Mouse (Mus musculus) fat pad, adult 2 months (tissue): Measurements from ENCODE around the gene Cst6.
A peak's percentile ranks its signal among the peaks of the same experiment; 100 is the strongest.
"Not testable (repeated sequence)": the region's sequence is repeated elsewhere in the genome, so short reads cannot be mapped to it uniquely, and the experiment has no call there.

Experiments
- DNase-seq: peaks from one replicate; pipeline ENCODE4 v3.0.0-alpha.2; 2011; ENCODE audit warnings: low read depth, low spot score; ENCODE audit errors: extremely low read depth

The Cst6 gene

DNA sequence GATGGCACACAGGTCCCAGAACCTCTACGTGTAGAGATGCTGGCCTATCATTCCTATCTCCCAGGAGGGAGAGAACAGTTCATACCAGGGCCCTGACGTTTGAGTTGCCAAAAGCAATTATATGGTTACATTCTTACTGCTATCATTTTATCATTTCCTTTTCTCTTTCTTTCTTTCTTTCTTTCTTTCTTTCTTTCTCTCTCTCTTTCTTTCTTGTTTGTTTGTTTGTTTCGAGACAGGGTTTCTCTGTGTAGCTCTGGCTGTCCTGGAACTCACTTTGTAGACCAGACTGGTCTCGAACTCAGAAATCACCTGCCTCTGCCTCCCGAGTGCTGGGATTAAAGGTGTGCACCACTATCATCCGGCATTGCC lies at the start of gene Cst6:
Gene Cst6 (minus strand): TSS at position 73 of the 372 bp plus-strand sequence.
- DNase-seq, result not testable (repeated sequence)

- no peak for DNase-seq
These were observed 46.0 kb upstream of the Cst6 start for GRCm38 (mm10) chr19:5395371-5395770.

GRCm38 (mm10) chr19:5394168-5394567 lies 44.8 kb upstream of the Cst6 start:
- no peak for DNase-seq

DNA sequence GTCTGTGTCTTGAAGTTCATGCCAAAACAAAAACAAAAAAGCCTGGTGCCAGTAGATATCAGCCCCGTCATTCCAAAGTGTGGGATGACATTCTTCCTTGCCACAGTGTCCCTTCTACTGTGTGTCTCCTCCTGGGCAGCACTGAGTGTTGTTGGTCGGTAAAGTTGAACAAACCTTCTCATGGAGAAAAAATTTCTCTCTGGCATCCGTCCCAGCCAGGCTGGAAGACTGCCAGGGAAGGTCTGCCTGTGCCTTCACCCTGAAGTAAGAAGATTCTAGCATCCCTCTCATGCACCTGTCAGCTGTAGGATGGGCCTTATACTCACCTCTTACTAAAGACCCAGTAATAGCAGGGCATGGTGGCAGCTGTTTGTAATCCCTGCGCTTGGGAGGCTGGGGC lies 43.5 kb upstream of the Cst6 start:
- no peak for DNase-seq

DNA sequence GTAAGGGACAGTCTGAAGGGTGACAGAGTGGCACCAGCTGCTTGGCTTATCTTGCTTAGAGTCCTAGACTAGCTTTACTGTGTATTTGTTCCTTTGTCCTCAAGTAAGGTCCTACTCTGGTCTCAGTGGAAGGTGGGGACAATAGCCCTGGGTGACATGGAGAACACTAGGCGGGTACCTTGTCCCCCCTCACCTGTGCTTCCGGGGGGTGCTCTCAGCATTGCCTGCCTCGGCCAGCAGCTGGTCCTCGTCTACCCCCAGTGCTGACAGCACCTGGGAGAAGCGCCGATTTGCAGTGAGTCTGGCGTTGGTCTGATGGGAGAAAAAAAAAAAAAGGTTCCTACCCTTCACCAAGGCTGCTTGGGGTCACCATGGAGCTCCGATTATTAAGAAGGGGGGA lies 41.0 kb upstream of the Cst6 start:
- DNase-seq, result no peak

GRCm38 (mm10) chr19:5389647-5390046 lies 40.3 kb upstream of the Cst6 start:
- no peak for DNase-seq

DNA sequence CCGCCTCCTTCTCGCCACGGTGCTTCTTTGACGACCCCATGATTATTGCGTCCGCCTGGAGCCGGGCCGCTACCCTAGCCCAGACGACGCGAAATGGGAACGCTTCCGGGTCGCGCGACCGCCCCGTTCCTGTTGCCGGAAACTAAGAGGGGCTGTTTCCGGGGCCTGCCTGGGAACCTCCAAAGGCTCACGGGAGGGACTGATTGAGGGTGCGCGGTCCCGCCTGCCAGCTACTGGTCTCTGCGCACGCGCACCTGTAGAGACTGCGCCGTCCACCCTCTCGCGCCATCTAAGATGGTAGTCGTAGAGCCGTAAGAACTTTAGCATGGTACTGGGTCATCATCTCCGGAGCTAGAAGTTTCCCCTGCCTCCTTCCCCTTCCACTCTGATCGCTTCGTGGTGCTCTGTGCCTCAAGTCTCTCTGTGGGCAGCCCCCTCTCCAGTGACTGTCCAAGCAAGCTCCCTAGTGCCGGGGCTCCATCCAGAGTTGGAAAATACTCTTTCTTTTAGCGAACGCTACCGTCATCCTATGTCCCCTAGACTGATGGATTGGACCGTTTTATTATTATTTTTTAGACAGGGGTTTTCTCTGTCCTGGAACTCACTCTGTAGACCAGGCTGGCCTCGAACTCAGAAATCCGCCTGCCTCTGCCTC lies 39.3 kb upstream of the Cst6 start, which contains the start of gene Sart1:
Gene Sart1 (minus strand): TSS at position 116 of the 655 bp plus-strand sequence.
- DNase-seq, result peak; percentile 51

GRCm38 (mm10) chr19:5388011-5388441 lies 38.7 kb upstream of the Cst6 start:
- no peak for DNase-seq

GRCm38 (mm10) chr19:5384715-5385114 lies 35.3 kb upstream of the Cst6 start:
- no peak for DNase-seq

DNA sequence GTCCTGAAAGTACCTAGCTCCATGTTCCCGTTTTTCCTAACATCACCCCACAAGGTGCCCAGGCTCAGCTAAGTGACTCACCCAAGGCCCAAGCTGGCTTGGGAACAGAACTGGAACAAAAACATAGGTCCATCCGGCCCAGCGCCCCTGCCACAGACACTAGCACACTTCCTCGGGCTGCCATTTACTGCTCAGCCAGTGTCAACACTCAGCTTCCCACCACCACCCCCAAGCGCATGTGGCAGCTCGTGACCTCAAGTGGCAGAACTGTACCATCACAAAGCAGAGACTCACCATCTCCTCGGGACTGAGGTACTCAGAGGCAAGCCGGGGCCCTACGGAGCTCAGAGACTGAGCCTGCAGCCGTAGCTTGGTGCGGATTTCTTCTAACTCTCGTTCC lies 34.0 kb upstream of the Cst6 start:
- DNase-seq, result no peak

GRCm38 (mm10) chr19:5377446-5377845 lies 28.1 kb upstream of the Cst6 start:
- no peak for DNase-seq

- no peak for DNase-seq
These were observed 25.4 kb upstream of the Cst6 start for GRCm38 (mm10) chr19:5374748-5375147.

DNA sequence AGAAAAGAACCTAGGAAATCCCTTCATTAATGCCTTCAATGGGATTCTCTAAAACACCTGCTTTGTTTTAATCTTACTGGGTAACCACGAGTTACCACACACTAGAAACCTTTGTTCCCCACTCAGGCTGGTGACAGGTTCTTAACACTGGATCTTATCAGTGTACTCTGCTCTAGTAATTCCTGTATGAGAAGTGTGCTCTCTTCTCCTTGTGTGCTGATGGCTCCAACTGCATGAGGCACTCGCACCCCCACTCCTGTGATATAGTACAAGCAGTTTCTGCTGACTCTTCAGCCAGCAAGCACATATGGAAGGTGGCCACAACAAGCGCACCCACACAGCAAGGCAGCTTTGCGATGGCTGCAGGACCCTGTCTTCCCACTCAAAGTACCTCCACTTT lies 24.8 kb upstream of the Cst6 start:
- no peak for DNase-seq

DNA sequence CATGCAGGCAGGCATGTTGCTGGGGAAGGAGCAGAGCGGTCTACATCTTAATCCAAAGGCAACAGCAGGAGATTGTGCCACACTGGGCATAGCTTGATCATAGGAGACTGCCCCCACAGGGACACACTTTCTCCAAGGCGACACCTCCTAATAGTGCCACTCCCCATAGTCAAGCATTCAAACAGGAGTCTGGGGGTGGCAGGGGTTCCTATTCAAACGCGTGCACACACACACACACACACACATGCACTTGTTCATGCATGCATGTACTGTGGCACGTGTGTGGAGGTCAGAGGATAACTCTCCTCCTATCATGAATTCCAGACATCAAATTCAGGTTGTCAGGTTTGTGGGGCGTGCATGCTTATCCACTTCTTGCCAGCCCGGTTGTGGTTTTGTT lies 23.4 kb upstream of the Cst6 start:
- DNase-seq, result no peak

DNA sequence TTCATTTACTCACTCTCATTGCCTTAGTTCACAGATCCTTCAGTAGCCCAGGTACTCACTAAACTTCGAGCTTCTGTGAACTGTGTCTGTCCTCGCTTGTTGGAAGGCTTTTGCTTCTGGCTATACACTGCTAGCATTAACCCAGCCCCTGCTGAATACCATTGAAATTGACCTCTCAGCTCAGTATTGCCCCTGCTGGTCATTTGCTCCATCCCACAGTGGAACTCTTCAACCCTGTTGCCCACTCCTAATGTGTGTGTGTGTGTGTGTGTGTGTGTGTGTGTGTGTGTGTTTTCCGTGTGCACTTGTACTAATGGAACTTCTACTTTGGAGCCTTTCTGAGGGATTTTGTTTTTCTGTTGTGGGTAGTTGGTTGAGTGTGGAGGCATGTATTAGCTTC lies 21.6 kb upstream of the Cst6 start:
- no peak for DNase-seq

GRCm38 (mm10) chr19:5367455-5367854 lies 18.1 kb upstream of the Cst6 start:
- no peak for DNase-seq

DNA sequence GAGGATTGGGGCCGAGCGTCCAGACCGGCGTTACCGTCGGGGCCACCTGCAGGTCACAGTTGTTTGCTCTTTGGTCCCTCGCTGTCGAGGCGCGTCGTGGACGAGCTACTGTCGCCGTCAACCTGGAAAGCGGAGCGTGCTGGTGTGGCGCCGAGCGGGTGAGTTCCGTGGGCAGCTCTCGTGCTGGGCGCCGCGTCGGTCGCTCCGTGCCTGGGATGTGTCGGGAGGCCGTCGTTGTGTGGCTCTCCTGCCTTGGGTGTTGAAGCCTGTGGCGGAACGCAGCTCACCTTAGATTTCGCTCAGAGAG lies 17.6 kb upstream of the Cst6 start, which contains the start of gene Banf1:
Gene Banf1 (minus strand): TSS at position 116 of the 307 bp plus-strand sequence.
- no peak for DNase-seq

GRCm38 (mm10) chr19:5366175-5367052 lies 17.0 kb upstream of the Cst6 start, which contains the start of gene Eif1ad:
Eif1ad (plus strand) TSS chr19:5366741.
- DNase-seq, result peak; percentile 76

- DNase-seq, result no peak
These were observed 16.4 kb upstream of the Cst6 start for GRCm38 (mm10) chr19:5365751-5366150.

DNA sequence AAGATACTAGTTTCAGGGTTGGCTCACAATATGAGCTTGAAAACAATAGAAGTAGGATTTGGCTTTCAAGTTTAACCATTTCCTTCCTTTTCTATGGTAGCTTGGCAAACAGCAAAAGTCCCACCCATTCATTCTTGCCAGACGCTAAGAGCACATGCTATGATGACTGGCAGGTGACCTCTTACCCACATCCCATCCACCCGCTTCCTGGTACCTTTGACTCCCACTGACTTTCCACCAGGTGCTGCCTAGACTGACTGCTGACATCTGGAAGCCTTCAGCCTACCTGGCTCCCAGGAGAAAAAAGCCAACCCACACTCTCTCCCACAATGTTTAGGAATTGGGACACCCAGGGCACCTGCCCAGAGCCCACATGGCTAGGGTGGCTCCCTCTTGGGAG lies 14.8 kb upstream of the Cst6 start:
- no peak for DNase-seq

DNA sequence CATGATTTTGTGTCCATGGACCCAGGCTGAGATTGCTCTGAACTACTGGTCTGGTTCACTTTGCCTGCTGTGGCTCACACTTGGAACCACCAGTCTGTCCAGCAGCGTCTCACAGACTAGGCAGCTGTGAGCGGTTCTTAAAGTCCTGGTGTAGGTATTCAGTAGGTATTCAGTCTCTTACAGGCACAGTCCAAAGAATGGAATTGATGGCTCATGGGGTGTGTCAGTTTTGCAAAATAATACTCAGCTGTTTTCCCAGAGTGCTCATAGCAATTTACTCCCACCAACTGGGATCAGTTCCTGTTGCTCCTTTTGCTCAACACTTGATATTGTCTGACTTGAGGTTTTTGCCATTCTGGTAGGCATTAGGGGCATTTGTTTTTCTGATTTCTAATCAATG lies 12.8 kb upstream of the Cst6 start:
- no peak for DNase-seq

DNA sequence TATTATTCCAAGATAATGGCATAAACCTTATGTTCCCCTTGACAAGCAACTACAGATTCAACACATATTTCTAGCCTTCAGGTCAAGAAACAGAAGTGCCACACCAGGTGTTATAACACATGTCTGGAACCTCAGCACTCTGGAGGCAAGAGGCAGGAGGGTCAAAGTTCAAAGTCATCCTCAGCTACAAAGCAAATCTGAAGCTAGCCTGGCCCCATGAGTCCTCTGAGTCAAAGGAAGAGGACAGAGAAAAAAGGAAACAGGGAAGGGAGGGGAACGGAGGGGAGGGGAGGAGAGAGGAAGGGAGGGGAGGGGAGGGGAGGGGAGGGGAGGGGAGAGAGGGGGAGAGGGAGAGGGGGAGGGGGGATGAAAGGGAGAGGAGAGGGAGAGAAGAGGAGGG lies 6.7 kb upstream of the Cst6 start:
- no peak for DNase-seq
